Mouse (Mus musculus): Measurements from ENCODE around the gene Gm10999. TPM values are rescaled to one million over a fixed set of nuclear protein-coding genes. Genes with fewer than 3 reads are reported as not detected.
"Not testable (repeated sequence)": the region's sequence is repeated elsewhere in the genome, so short reads cannot be mapped to it uniquely, and the experiment has no call there.

Gene Gm10999
- not detected in 2 replicates for polyA plus RNA-seq (2012; rRNA removed)

GRCm38 (mm10) chr8:129131561-129131960, at the start of gene Gm10999:
Gm10999 (minus strand) TSS chr8:129131661.
- no peak within 1 kb of the TSS for H3K27ac ChIP-seq (ENCODE audit: insufficient read depth, low read length)
- H3K27me3 ChIP-seq (ENCODE audit: control insufficient read depth, insufficient read depth, low read length) = no peaks in the 10 kb centered on the region
- DNase-seq (ENCODE audit: low read depth in 1 of 2, low spot score in 2 of 2) = no peak
- H3K4me3 ChIP-seq (ENCODE audit: extremely low read depth, insufficient read depth, insufficient read length) = no peak within 1 kb of the TSS
- no peaks in the 10 kb centered on the region for H3K36me3 ChIP-seq (ENCODE audit: control insufficient read depth, insufficient read depth, low read length)
- H3K4me1 ChIP-seq (ENCODE audit: control insufficient read depth, insufficient read depth, insufficient read length) = no peaks in the 10 kb centered on the region
- TF ChIP-seq CTCF (IDR thresholded peaks at IDR 0.05; ENCODE audit: extremely low read depth, insufficient read depth, insufficient read length, insufficient replicate concordance) = no peak
- TF ChIP-seq POLR2A (IDR thresholded peaks at IDR 0.05; ENCODE audit: low read depth, low read length) = no peak
- WGBS = 77% methylated on average over 1 of the region's 1 CpGs

DNA sequence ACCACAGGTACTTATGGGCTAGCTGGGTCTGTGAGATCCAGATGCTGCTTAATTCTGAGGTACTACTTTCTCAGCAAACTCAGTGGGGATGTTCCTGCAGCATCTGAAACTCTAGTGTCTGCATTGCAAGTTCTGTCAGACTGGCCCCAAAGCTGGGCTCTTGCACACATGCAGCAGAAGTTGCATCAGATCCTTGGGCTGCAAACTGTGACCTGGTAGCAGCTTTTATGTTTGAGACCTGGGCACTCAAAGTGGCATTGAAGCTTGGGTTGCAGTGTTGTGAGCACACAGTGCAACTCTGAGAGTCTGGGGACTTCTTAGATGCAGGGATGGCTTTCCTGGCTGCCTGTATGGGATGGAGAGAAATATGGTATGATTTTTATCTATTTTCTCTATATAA, 2.0 kb upstream of the Gm10999 start:
- Histone ChIP-seq H3K4me3 (ENCODE audit: extremely low read depth, insufficient read depth, insufficient read length) (no peak overlapping the region), H3K36me3 (ENCODE audit: control insufficient read depth, insufficient read depth, low read length) (no peaks in the 10 kb centered on the region), H3K27ac (ENCODE audit: insufficient read depth, low read length) (no peak overlapping the region), H3K4me1 (ENCODE audit: control insufficient read depth, insufficient read depth, insufficient read length) (no peaks in the 10 kb centered on the region), H3K27me3 (ENCODE audit: control insufficient read depth, insufficient read depth, low read length) (no peaks in the 10 kb centered on the region)
- DNase-seq (ENCODE audit: low read depth in 1 of 2, low spot score in 2 of 2) = no peak
- TF ChIP-seq CTCF (IDR thresholded peaks at IDR 0.05; ENCODE audit: extremely low read depth, insufficient read depth, insufficient read length, insufficient replicate concordance) (no peak), POLR2A (IDR thresholded peaks at IDR 0.05; ENCODE audit: low read depth, low read length) (no peak)

GRCm38 (mm10) chr8:129115761-129116160, 15.7 kb downstream of the Gm10999 start:
- WGBS = 59% methylated on average over 3 of the region's 3 CpGs
- H3K4me1 ChIP-seq (ENCODE audit: control insufficient read depth, insufficient read depth, insufficient read length); H3K27me3 ChIP-seq (ENCODE audit: control insufficient read depth, insufficient read depth, low read length); H3K4me3 ChIP-seq (ENCODE audit: extremely low read depth, insufficient read depth, insufficient read length); H3K36me3 ChIP-seq (ENCODE audit: control insufficient read depth, insufficient read depth, low read length); H3K27ac ChIP-seq (ENCODE audit: insufficient read depth, low read length); DNase-seq (ENCODE audit: low read depth in 1 of 2, low spot score in 2 of 2): not testable (repeated sequence)

Other genes starting within 250 kb of the Gm10999 start
- gene Ccdc7a, start 66.1 kb downstream of the Gm10999 start, polyA plus RNA-seq (2012; rRNA removed) = not detected in 2 replicates
- not detected in 2 replicates for gene Ccdc7b, start 64.5 kb downstream of the Gm10999 start, polyA plus RNA-seq (2012; rRNA removed)
- gene 2610044O15Rik8, start 102.7 kb upstream of the Gm10999 start, polyA plus RNA-seq (2012; rRNA removed) = 1.1 TPM in 2 replicates